Mouse (Mus musculus): Measurements from ENCODE around the gene Hmgb1.

The Hmgb1 gene

DNA sequence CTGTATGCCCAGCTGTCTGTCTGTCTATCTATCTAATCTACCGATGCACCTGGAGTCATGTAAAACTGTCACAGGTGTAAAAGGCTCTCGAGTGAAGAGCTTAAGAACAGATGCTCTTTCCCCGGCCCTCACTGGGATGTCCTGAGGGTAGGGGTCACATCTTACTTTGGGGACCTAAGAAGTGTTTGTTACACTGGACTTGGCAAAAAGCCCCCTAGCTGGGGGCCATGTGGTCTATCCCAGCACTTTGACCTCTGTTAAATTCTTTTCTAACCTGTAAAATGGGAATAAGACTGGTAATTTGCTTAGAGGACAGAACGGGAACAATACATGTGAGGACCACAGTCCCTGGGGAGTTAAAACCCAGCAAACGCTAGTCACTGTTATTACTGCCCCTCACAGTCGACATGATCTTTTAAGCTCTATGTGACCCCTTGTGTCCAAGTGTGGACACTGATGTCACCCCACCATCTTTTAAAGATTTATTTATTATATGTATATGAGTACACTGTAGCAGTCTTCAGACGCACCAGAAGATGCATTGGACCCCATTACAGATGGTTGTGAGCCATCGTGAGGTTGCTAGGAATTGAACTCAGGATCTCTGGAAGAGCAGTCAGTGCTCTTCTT, 80.1 kb downstream of the Hmgb1 start:
- DNase-seq (ENCODE audit: low spot score in 2 of 2): no peak

DNA sequence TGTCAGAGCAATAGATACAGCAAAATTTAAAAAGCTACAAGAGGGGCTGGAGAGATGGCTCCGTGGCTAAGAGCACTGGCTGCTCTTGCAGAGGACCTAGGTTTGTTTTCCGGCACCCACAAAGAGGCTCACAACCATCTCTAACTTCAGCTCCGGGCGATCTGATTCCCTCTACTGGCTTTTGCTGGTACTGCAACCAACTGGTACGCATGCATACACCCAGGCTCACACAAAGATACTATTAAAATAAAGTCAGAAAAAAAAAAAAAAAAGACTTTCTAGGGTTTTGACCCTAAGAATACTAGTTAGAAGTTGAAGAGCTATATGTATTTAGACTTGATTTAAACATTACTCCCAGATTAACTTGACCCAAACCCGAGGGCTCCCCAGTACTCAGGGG, 82.4 kb downstream of the Hmgb1 start:
- DNase-seq (ENCODE audit: low spot score in 2 of 2): no peak

DNA sequence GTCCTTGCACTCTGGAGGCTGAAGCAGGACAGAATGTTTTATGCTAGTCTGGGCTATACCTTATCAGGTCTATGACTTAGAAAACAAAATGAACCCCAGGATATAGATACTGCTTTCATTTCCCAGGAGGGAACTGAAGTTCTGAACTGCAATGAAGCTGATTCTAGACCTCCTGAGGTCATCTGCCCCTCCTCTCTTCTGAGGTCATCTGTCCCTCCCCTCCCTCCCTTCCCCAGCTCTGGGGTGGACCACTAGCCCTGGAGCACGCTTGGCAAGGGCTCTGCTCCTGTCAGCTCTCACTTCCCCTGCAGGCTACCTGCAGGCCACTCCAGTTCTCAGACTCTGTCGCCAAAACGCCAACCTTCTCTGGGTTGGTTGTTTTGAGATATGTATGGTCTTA, 84.2 kb downstream of the Hmgb1 start:
- DNase-seq (ENCODE audit: low spot score in 2 of 2): no peak

DNA sequence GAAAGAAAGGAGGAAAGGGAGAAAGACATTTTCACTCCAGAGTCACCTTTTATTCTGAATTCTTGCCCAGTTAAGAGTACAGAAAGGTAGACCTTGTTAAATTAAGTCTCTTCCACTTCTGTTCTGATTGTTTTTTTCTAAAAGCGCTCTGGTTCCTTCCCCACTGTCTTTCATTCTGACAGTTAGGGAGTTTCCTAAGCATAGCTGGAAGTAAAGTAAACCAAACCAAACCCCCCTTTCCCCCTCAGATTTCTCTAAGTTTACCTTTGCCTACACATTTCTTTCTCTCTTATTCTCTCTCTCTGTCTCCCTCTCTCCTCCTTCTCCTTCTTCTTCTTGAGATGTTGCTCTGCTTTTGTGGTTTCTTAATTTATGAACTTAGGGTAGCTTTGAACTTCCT, 85.3 kb downstream of the Hmgb1 start:
- no peak for DNase-seq (ENCODE audit: low spot score in 2 of 2)

DNA sequence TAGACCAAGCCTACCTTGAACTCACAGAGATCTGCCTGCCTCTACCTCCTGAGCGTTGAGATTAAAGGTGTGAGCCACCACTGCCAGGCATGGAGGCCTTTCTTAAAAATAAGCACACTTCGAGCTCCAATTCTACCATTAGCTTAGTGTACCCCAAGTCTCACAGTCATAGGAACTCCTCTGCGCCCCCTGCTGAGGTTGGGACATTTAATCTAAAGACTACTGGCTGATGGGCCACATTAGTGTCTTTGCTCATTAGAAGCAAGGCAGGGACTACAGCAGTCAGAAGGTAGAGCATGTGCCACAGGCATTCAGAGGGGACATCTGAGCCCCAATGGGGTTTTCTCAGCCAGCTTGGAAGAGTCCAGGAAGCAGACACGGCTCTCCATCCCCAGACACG, 86.4 kb downstream of the Hmgb1 start:
- no peak for DNase-seq (ENCODE audit: low spot score in 2 of 2)

DNA sequence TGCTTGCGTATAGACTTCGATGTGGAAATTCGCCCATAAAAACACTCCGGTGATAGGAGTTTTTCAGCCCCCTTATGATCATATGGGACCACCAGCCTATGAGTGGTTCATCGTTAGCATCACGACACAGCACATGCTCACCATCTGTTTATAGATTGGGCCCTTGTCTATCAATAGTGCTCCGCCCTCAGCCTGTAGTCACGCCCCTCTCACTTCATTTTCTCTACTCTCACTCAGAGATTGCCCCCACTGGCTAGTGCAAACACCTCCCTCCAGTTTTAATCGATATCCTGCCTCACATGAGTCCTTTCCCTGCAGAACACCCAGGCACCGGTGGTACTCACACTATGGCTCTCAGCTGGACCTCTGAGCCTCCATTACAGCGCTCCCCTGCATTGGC, 88.0 kb downstream of the Hmgb1 start:
- no peak for DNase-seq (ENCODE audit: low spot score in 2 of 2)

DNA sequence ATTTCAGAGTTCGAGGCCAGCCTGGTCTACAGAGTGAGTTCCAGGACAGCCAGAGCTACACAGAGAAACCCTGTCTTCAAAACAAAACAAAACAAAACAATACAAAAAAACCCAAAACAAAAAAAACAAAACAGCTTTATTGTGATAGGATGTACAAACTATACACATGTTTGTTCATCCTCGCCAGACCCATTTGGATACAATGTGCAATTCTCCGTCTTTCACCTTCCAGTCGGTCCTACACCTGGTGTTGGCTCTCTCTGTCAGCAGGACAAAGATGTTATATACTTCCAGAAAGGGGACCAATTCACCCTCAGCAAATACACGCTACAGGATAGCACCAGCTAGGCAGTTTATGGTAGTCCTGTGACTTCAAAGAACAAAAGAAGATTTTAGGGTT, 91.4 kb downstream of the Hmgb1 start:
- no peak for DNase-seq (ENCODE audit: low spot score in 2 of 2)

DNA sequence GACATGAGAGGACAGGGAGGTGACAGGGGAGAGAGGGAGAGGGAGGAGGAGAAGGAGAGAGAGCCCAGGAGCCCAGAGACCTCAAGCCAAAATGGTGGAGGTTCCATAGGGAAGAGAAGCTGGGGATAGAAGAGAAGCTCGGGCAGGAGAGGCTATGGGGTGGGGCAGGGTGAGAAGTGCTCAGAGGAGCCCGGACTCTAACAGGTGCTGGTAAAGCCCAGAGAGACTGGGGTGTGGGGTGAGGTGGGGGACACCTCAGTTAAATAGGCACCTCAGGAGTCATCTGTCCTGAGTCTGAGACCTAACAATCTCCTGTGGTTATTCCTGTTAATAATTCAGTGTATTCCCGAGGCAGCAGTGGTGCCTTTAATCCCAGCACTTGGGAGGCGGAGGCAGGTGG, 91.8 kb downstream of the Hmgb1 start:
- no peak for DNase-seq (ENCODE audit: low spot score in 2 of 2)

DNA sequence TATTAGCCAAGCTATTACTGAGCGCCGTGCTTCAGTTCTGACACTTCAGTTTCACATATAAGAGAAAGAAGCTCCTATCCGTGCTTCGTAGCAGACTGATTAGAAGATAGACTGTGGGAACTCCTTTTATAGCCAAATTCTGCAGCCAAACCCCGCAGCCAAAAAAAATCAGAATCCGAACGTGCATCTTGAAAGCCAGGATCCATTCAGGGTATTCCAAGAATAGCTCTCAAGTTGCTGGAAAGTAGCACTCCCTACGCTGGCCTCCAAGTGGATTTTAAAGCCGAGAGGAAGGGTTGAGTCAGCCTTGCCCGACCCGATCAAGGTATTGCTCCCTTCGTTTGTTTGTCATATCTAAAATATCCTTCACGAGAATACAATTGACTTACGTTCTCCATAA, 93.0 kb downstream of the Hmgb1 start:
- DNase-seq (ENCODE audit: low spot score in 2 of 2): peak in 1 of 2 experiments; percentile 21

DNA sequence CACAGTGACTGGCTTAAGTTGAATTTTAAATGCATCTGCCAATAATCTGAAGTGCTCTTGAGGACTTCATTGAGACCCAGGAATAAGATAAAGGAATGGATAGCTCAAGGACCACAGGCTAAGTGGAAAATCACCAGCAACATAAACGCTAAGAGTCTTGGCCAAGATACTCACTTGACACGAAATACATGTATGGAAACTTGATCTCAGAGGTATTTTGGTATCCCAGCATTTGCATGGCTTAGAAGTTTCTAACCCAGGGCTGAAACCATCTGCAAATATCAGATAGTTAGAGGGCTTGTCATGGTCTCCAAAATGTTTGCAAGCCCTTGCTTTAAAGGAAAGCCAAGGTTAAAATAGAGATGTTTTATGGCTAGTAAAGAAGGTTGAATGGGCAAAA, 94.4 kb downstream of the Hmgb1 start:
- DNase-seq (ENCODE audit: low spot score in 2 of 2): no peak

DNA sequence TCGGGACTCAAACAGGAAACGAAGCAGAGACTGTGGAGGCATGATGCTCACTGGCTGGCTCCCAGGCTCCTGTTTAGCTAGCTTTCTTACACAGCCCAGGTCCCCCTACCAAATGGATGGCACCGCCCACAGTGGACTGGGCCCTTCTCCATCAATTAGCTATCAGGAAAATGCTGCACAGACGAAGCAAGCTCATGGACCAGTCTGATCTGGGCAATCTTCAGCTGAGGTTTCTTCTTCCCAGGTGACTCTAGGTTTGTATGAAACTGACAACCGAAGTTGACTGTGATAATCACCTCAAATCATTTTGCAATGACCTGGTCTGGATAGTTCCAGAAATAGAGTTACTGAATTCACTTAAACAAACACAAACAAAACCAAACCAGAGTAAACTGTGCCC, 94.8 kb downstream of the Hmgb1 start:
- DNase-seq (ENCODE audit: low spot score in 2 of 2): no peak

DNA sequence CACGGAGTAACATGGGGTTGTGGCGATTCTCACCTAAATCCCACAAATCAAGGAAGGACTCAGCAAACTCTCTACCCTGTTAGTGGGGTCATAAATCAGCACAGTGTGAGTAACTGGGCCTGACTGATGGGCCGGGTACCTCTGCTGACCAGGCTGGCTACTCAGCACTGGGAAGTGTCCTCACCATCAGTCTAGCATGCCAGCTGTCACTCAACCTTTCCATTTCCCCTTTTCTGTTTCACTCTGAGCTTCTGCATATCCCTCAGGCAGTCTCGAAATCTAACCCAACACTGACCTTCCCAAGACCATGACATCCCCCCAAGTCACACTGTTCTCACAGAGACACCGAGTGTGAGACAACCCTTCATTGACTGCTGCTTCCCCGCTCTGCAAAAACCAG, 95.4 kb downstream of the Hmgb1 start:
- no peak for DNase-seq (ENCODE audit: low spot score in 2 of 2)

DNA sequence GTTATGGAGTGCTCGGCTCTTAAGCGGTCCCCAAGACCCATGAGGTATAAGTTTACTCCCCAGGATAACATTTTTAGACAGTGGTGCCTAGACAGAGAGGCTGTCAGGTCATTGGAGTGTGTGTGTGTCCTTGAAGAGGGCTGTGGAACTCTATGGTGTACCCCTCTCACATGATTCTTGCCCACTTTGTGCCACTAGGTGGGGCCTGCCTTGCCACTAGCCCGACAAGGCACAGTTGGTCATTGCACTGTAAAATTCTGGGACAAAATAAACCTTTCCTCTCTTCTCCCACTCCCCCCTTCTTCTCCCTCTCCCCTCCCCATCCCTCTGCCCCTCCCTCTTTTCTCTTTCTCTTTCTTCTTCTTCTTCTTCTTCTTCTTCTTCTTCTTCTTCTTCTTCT, 96.1 kb downstream of the Hmgb1 start:
- no peak for DNase-seq (ENCODE audit: low spot score in 2 of 2)

DNA sequence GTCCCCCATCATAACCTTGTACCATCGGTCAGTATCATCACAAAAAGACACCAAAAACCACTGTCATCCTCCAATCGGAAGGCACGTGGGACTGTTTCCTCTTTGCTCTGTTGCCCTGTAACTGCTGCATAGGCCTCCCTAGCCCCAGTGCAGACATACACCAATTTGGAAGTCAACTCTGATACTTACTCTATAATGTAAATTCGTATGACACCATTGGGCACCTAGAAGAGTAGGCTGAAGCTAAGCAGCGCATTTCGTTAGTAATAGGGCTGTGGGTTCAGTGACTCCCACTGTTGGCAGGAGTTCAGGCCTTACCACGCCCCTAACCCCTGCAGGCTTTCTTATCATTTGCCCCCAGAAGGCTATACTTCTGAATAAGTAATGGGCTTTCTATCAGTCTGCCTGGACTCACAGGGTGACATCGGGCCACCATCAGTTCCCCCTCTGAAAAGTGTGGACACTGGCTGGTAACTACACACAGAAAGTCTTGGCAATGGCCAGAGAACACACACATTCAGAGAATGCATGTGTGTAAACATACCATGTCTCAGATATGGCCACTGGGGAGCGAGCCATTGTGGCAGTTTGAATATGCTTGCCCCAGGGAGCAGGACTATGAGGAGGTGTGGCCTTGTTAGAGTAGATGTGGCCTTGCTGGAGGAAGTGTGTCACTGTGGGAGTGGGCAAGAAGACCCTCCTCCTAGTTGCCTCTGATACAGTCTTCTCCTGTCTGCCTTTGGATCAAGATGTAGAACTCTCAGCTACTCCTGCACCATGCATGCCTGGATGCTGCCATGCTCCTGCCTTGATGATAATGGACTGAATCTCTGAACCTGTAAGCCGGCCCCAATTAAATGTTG, 97.7 kb downstream of the Hmgb1 start:
- no peak for DNase-seq (ENCODE audit: low spot score in 2 of 2)

DNA sequence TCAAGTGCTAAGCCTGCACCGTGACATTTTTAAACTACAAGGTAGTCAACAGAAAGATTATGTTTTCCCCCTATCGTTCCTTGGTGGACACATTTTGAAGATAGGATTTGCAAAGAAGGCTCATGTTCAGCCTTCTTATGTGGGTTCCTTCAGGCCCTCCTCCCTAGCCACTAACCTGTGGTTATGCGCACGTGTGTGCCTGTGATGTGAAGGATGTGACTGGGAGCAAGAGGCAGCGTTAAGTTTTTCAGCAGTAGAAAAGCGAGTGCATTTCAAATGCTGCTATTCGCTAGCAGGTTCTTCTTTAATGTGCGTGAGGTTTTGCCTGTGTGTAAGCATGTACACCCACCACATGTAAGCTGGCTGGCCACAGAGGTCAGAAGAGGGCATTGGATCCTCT, 103.8 kb downstream of the Hmgb1 start:
- DNase-seq (ENCODE audit: low spot score in 2 of 2): no peak

DNA sequence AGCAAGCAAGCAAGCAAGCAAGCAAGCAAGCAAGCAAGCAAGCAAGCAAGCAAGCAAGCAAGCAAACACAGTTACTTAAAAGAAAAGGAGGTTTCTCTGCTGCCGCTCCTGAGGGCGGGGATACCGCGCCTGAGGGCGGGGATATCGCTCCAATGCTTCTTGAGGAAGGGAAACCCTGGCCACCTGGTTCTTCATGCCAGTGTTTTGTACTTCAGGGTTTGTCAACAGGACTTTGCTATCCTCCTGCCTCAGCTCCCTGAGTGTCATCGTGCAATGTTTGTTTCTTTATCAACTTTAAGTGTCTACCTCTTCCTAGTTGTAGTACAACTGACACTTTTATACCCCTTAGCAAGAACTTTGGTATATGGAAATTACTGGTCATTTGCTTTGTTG, 104.5 kb downstream of the Hmgb1 start:
- no peak for DNase-seq (ENCODE audit: low spot score in 2 of 2)

DNA sequence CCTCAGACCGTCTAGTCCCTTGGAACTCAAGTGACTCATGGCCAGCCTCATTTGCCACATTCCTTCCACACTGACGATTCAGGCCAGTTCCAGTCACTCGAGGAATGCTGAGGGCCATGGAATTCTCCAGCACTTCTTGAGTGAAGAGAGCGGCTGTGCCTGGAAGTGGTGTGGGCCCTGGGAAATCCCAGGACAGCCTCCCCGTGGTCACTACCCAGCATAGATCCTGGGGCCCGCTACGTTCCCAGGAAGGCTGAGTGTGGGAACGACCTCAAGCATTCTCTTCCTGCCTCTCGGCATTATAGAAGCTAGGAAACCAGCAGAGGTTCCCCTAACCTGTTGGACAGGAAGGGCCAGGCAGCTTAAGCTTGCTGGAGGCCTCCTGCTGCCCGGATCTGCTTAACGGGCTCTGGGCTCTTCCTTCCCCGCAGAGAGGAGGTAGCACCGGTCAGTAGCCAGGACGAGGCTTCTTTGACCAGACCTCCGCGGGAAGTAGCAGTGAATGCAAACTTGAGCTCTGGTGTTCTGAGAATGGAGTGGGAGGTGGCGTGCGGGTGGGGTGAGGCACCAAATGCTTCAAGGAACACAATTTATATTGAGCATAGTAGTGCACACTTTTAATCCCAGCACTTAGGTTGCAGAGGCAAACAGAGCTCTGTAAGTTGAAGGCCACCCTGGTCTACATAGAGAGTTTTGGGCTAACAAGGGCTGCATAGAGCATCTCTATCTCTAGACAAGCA, 105.1 kb downstream of the Hmgb1 start:
- no peak for DNase-seq (ENCODE audit: low spot score in 2 of 2)

DNA sequence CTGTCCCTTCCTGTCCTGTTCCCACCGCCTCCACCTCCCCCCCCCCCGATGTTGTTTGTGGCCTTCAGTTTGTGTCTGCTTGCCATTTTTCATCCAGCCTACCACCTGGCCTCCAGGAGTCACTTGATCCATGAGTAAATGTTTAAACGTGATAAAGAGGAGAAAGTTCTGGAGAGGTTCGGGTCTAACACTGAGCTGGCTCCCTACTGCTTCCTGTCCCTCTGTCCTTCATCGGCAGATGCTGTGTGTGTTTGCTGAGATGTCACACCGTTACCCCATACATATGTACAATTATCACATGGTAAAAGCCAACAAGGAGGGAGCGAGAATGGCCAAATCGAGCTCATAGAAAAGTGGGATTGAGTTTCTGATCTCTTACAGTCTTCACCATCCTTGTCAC, 107.2 kb downstream of the Hmgb1 start:
- DNase-seq (ENCODE audit: low spot score in 2 of 2): no peak

DNA sequence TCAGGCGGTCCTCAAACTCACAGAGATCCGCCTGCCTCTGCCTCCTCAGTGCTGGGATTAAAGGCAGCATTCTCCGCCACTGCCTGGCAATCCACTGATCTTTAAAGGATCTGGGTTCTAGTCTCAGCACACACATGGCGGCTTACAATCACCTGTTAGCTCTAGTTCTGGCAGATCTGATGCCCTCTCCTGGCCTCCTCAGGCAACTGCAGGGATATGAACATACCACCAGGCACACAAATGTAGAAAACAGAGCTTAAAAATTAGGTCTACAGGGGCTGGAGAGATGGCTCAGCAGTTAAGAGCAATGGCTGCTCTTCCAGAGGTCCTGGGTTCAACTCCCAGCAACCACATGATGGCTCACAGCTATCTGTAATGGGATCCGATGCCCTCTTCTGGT, 112.7 kb downstream of the Hmgb1 start:
- DNase-seq (ENCODE audit: low spot score in 2 of 2): no peak

DNA sequence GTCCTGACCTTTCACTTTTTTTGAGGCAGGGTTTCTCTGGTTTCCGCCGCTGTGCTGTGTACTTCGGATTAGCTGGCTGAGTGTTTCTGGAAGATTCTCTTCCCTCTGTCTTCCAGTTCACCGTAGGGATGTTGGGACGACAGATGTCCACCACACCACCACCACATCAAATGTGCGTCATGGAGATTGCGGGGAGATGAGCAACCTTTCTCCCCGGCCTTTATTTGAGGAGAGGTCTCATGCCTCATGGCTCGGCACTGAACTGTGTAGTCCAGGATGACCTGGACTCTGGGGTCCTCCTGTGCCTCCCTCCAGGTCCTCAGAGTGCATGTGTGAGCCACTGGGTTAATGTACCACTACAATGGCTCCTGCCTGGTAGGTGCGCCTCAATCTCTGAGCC, 115.5 kb downstream of the Hmgb1 start:
- no peak for DNase-seq (ENCODE audit: low spot score in 2 of 2)

DNA sequence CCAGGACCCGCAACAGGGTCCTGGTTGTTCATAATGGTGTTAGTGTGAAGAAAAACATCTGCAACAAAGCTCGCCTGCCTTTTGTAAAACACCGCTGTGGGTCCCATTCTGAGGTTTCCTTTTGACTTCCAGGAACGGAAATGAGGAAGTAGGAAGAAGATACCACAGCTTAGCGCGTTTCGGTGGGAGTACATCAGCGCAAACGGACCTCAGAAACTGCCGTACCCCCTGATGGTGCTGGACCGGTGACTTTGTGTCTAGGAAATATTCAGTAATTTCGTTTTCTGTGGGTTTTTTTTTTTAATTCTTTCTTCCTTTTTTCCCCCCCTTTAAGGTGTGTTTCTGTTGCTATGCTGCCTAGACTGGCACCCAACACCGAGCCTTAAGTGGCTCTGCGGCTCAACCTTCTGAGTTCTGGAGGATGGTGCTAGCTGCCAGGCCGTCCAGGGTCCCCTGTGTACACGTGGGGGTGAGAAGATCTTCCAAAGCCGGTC, 116.0 kb downstream of the Hmgb1 start:
- no peak for DNase-seq (ENCODE audit: low spot score in 2 of 2)

DNA sequence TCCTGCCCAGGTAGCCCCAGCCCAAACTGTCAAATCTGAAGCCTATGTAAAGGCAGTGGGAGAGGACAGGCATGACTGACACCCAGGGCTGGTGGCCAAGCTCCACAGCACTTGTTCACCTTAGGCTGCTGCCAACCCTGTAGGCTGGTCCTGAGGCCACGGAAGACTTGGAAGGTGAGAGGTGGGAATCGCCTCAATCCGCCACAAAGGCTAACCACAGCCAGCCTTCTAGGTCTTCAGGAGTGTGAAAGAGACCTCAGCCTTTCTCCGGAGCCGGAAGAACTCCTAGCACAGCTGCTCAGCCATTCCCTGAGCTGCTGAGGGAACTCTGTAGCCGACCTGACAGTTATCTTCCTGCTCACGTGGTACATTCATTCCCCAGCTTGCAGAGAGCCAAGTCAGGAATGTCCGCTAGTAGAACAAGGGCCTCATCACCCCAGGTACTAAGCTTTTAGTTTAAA, 116.8 kb downstream of the Hmgb1 start:
- DNase-seq (ENCODE audit: low spot score in 2 of 2): no peak

DNA sequence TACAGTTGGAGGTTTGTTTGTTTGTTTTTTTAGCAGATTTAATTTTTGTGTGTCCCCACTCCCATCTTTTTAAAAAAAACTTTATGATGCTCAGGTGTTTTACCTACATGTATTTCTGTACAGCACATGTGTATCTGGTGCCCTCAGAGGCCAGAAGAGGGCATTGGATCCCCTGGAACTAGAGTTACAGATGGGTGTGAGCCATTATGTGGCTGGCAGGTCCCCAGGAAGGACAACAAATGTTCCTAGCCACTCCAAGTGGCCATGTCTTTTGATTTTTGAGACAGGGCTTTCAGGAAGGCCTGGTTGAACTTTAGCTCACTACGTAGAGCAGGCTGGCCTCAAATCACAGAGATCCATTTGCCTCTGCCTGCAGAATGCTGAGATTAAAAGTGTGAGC, 121.5 kb downstream of the Hmgb1 start:
- DNase-seq (ENCODE audit: low spot score in 2 of 2): no peak

Data from frontal cortex, postnatal 25 days (tissue).